Mouse (Mus musculus): ENCODE data around the gene Tgfb3. TPM values are rescaled to one million over a fixed set of nuclear protein-coding genes. Genes with fewer than 3 reads are reported as not detected.

Gene Tgfb3
- total and polyA plus RNA-seq, 3 experiments = 0.34 TPM; not detected in 2

GRCm38 (mm10) chr12:86091601-86092132 lies 12.8 kb upstream of the Tgfb3 start:
- no peak overlapping the region for H3K9ac ChIP-seq (ENCODE audit: insufficient read depth, low read depth)
- peaks cover 8 to 32% of the 10 kb centered on the region in 2 experiments; a peak in 3 of 4 replicates for H3K4me1 ChIP-seq (ENCODE audit: control insufficient read depth in 1 of 2, insufficient read depth in 2 of 2)
- dilution Hi-C loops (cut with MboI; ENCODE audit: extremely low pct_ligation_motif_present, extremely low pct_unique_long_range_greater_than_20kb, low sequenced_read_pairs) = no loop called here
- no peak for DNase-seq (ENCODE audit: extremely low read depth)
- no peaks in the 10 kb centered on the region for H3K9me3 ChIP-seq (replicated peaks; ENCODE audit: low read length)
- H3K27ac ChIP-seq (ENCODE audit: insufficient read depth, low read depth) = no peak overlapping the region
- H3K27me3 ChIP-seq (replicated peaks) = no peaks in the 10 kb centered on the region
- TF ChIP-seq ZC3H11A (IDR thresholded peaks at IDR 0.05; ENCODE audit: low read depth, low read length) = no peak
- no peak for TF ChIP-seq JUND (conservative IDR thresholded peaks at IDR 0.05; ENCODE audit: low read depth, low read length)
- TF ChIP-seq PAX5 (IDR thresholded peaks at IDR 0.05; ENCODE audit: low read length) = no peak
- TF ChIP-seq ZKSCAN1 (IDR thresholded peaks at IDR 0.05; ENCODE audit: borderline replicate concordance, low read depth, low read length) = no peak
- TF ChIP-seq GABPA (IDR thresholded peaks at IDR 0.05; ENCODE audit: insufficient replicate concordance, low read depth, low read length) = no peak
- TF ChIP-seq MAFK (IDR thresholded peaks at IDR 0.05; ENCODE audit: insufficient replicate concordance, low read length) = no peak
- TF ChIP-seq ELF1 (IDR thresholded peaks at IDR 0.05; ENCODE audit: low read depth, low read length) = no peak
- no peak for TF ChIP-seq MAZ (IDR thresholded peaks at IDR 0.05; ENCODE audit: low read depth, low read length)
- no peak for TF ChIP-seq ZMIZ1 (IDR thresholded peaks at IDR 0.05; ENCODE audit: low read depth, low read length)
- no peak for TF ChIP-seq UBTF (IDR thresholded peaks at IDR 0.05; ENCODE audit: low read depth, low read length)
- TF ChIP-seq CHD1 (IDR thresholded peaks at IDR 0.05; ENCODE audit: low read depth, low read length) = no peak
- TF ChIP-seq IRF4 (IDR thresholded peaks at IDR 0.05; ENCODE audit: low read depth, low read length) = no peak
- TF ChIP-seq POLR2AphosphoS2 (IDR thresholded peaks at IDR 0.05; ENCODE audit: low read depth, low read length) = no peak
- no peak for TF ChIP-seq JUN (IDR thresholded peaks at IDR 0.05; ENCODE audit: insufficient read depth, low read depth, low read length)
- no peak for TF ChIP-seq CTCF (conservative IDR thresholded peaks at IDR 0.05 in 1 of 2, IDR thresholded peaks at IDR 0.05 in 1 of 2; ENCODE audit: low read depth in 2 of 2, low read length in 2 of 2)
- in situ Hi-C loops (cut with MboI; ENCODE audit: low pct_ligation_motif_present, low pct_unique_long_range_greater_than_20kb, low sequenced_read_pairs) = no loop called here
- no peaks in the 10 kb centered on the region for H3K36me3 ChIP-seq (replicated peaks in 1 of 2; ENCODE audit: control insufficient read depth in 1 of 2, insufficient read depth in 1 of 2, low read length in 1 of 2)
- H3K4me2 ChIP-seq (ENCODE audit: insufficient read depth, low read depth, poor library complexity, severe bottlenecking) = no peak overlapping the region
- no peak overlapping the region for H3K4me3 ChIP-seq (replicated peaks in 1 of 3; ENCODE audit: low read depth in 2 of 3, low read length in 2 of 3, poor library complexity in 1 of 3)
- no peaks in the 10 kb centered on the region for H3K79me2 ChIP-seq (replicated peaks; ENCODE audit: control insufficient read depth, extremely low read depth, insufficient read depth, poor library complexity, severe bottlenecking)

DNA sequence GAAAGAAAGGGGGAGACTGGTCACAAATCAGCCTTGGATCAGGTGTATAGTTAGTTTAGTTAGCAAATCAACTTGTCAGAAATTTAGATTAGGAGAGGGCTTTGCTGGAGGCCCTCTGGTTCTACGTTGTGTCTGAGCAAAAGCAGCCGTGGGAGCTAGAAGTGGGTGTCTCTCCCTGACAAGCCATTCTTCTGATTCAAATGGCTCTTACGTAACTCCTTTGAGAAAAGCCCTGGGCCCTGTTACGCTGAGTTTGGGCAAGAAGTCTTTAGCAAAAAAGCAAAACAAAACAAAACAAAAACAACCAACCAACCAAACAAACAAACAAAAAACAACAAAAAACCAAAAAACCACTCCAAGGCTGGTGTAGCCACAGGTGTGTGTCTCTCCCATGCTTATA lies 11.9 kb upstream of the Tgfb3 start:
- dilution Hi-C loops (cut with MboI; ENCODE audit: extremely low pct_ligation_motif_present, extremely low pct_unique_long_range_greater_than_20kb, low sequenced_read_pairs) = no loop called here
- TF ChIP-seq MYC (IDR thresholded peaks at IDR 0.05; ENCODE audit: low read depth, low read length) (no peak), EP300 (IDR thresholded peaks at IDR 0.05; ENCODE audit: low read length) (no peak), USF2 (conservative IDR thresholded peaks at IDR 0.05; ENCODE audit: low read depth, low read length) (no peak)

More for the DNA sequence above, 11.9 kb upstream of the Tgfb3 start:
- in situ Hi-C loops (cut with MboI; ENCODE audit: low pct_ligation_motif_present, low pct_unique_long_range_greater_than_20kb, low sequenced_read_pairs) = no loop called here
- no peak for DNase-seq (ENCODE audit: extremely low read depth)
- H3K9me3 ChIP-seq (replicated peaks; ENCODE audit: low read length) = no peaks in the 10 kb centered on the region
- H3K9ac ChIP-seq (ENCODE audit: insufficient read depth, low read depth) = no peak overlapping the region
- H3K36me3 ChIP-seq (replicated peaks in 1 of 2; ENCODE audit: control insufficient read depth in 1 of 2, insufficient read depth in 1 of 2, low read length in 1 of 2) = no peaks in the 10 kb centered on the region
- no peak overlapping the region for H3K27ac ChIP-seq (ENCODE audit: insufficient read depth, low read depth)
- no peak overlapping the region for H3K4me3 ChIP-seq (replicated peaks in 1 of 3; ENCODE audit: low read depth in 2 of 3, low read length in 2 of 3, poor library complexity in 1 of 3)
- H3K79me2 ChIP-seq (replicated peaks; ENCODE audit: control insufficient read depth, extremely low read depth, insufficient read depth, poor library complexity, severe bottlenecking) = no peaks in the 10 kb centered on the region
- no peak overlapping the region for H3K4me2 ChIP-seq (ENCODE audit: insufficient read depth, low read depth, poor library complexity, severe bottlenecking)
- H3K4me1 ChIP-seq (ENCODE audit: control insufficient read depth in 1 of 2, insufficient read depth in 2 of 2) = peaks cover 5 to 28% of the 10 kb centered on the region in 2 experiments; a peak in 3 of 4 replicates
- no peaks in the 10 kb centered on the region for H3K27me3 ChIP-seq (replicated peaks)

All from CH12.LX (cell line).